Mouse (Mus musculus) myocyte (in vitro differentiated cells): ENCODE results near the gene Pax6. TPM values are rescaled to one million over a fixed set of nuclear protein-coding genes. Genes with fewer than 3 reads are reported as not detected.

Source experiments
- H3K27me3 ChIP-seq: one replicate; pipeline ENCODE4 v1.6.1; 2011; ENCODE audit not compliant: control insufficient read depth, insufficient read depth, insufficient read length
- H3K36me3 ChIP-seq: one replicate; pipeline ENCODE4 v1.6.1; 2011; ENCODE audit not compliant: control insufficient read depth, insufficient read depth
- H3K4me2 ChIP-seq: one replicate; pipeline ENCODE4 v1.6.1; 2011; ENCODE audit warnings: low read depth, control low read depth
- H3K4me3 ChIP-seq: one replicate; pipeline ENCODE4 v1.5.1; 2011; ENCODE audit warnings: mild to moderate bottlenecking, control low read depth, moderate library complexity
- H3K79me2 ChIP-seq: one replicate; pipeline ENCODE4 v1.6.1; 2011; ENCODE audit not compliant: control insufficient read depth, insufficient read depth
- H3ac ChIP-seq: one replicate; pipeline ENCODE4 v1.6.1; 2011; ENCODE audit not compliant: control insufficient read depth, insufficient read length
- CEBPB ChIP-seq: IDR thresholded peaks from 2 replicates; pipeline ENCODE4 v1.6.1; 2011; ENCODE audit warnings: mild to moderate bottlenecking, moderate library complexity; ENCODE audit not compliant: poor library complexity, insufficient read depth, severe bottlenecking
- E2F4 ChIP-seq: IDR thresholded peaks from one replicate; pipeline ENCODE4 v1.6.1; 2011; ENCODE audit warnings: mild to moderate bottlenecking, control low read depth, moderate library complexity; ENCODE audit not compliant: insufficient read depth
- MAX ChIP-seq: IDR thresholded peaks from one replicate; pipeline ENCODE4 v1.6.1; 2011; ENCODE audit warnings: low read depth, mild to moderate bottlenecking, control low read depth
- MYOD1 ChIP-seq, 3 experiments: IDR thresholded peaks; one replicate each; pipeline ENCODE4 v1.6.1; 2011; ENCODE audit warnings: control low read depth in 2 of 3, low read depth in 2 of 3, mild to moderate bottlenecking in 2 of 3, moderate library complexity in 1 of 3; ENCODE audit not compliant: insufficient read length in 2 of 3, control insufficient read depth in 1 of 3
- MYOG ChIP-seq, 3 experiments: IDR thresholded peaks; one replicate each; pipeline ENCODE4 v1.6.1; 2011; ENCODE audit warnings: control low read depth in 2 of 3, low read depth in 2 of 3, mild to moderate bottlenecking in 2 of 3; ENCODE audit not compliant: insufficient read length in 2 of 3, control insufficient read depth in 1 of 3, insufficient read depth in 1 of 3
- POLR2A ChIP-seq: IDR thresholded peaks from one replicate; pipeline ENCODE4 v1.6.1; 2011; ENCODE audit warnings: low read depth, mild to moderate bottlenecking, control low read depth, moderate library complexity; ENCODE audit not compliant: insufficient read length
- POLR2AphosphoS2 ChIP-seq: IDR thresholded peaks from one replicate; pipeline ENCODE4 v1.6.1; 2011; ENCODE audit warnings: low read depth, control low read depth; ENCODE audit not compliant: insufficient read length
- REST ChIP-seq: IDR thresholded peaks from one replicate; pipeline ENCODE4 v1.6.1; 2011; ENCODE audit warnings: mild to moderate bottlenecking, control low read depth, moderate library complexity; ENCODE audit not compliant: insufficient read depth, insufficient read length
- SRF ChIP-seq: IDR thresholded peaks from one replicate; pipeline ENCODE4 v1.6.1; 2011; ENCODE audit warnings: low read depth; ENCODE audit not compliant: control insufficient read depth, insufficient read length
- TCF12 ChIP-seq: IDR thresholded peaks from one replicate; pipeline ENCODE4 v1.6.1; 2011; ENCODE audit warnings: mild to moderate bottlenecking, control low read depth; ENCODE audit not compliant: poor library complexity, insufficient read depth, severe bottlenecking
- TCF3 ChIP-seq: IDR thresholded peaks from one replicate; pipeline ENCODE4 v1.6.1; 2011; ENCODE audit warnings: low read depth, control low read depth; ENCODE audit not compliant: insufficient read length
- USF1 ChIP-seq: IDR thresholded peaks from one replicate; pipeline ENCODE4 v1.6.1; 2011; ENCODE audit warnings: low read depth, mild to moderate bottlenecking, control low read depth, moderate library complexity
- polyA plus RNA-seq: library from polyadenylated mRNA; unstranded; fragments of >200 nt; fragmentation: generic; extraction: Trizol; gene quantifications from one replicate; pipeline ENCODE4 v1.2.1, GENCODE M21; 2012; ENCODE audit warnings: missing spikeins

Gene Pax6
- polyA plus RNA-seq, 1 experiment = 0.37 TPM

GRCm38 (mm10) chr2:105683771-105684410 lies 15.2 kb downstream of the Pax6 start:
- Histone ChIP-seq H3ac (no peak overlapping the region), H3K36me3 (no peaks in the 10 kb centered on the region), H3K4me3 (no peak overlapping the region), H3K79me2 (no peaks in the 10 kb centered on the region), H3K4me2 (no peak overlapping the region), H3K27me3 (no peaks in the 10 kb centered on the region)
- TF ChIP-seq TCF3 (no peak), POLR2AphosphoS2 (no peak), TCF12 (no peak), USF1 (no peak), MYOD1 (IDR thresholded peaks at IDR 0.05; ENCODE audit: control insufficient read depth in 1 of 3, insufficient read length in 2 of 3, low read depth in 2 of 3) (no peak), POLR2A (no peak), CEBPB (no peak)

- Histone ChIP-seq H3ac (no peak overlapping the region), H3K79me2 (no peaks in the 10 kb centered on the region), H3K4me2 (no peak overlapping the region), H3K4me3 (no peak overlapping the region), H3K36me3 (no peaks in the 10 kb centered on the region), H3K27me3 (no peaks in the 10 kb centered on the region)
- TF ChIP-seq SRF (no peak), POLR2A (no peak), E2F4 (no peak), CEBPB (no peak), MAX (no peak), MYOG (IDR thresholded peaks at IDR 0.05; ENCODE audit: control insufficient read depth in 1 of 3, insufficient read depth in 1 of 3, insufficient read length in 2 of 3, low read depth in 2 of 3) (no peak), POLR2AphosphoS2 (no peak), TCF3 (no peak), TCF12 (no peak), MYOD1 (IDR thresholded peaks at IDR 0.05; ENCODE audit: control insufficient read depth in 1 of 3, insufficient read length in 2 of 3, low read depth in 2 of 3) (no peak), REST (no peak), USF1 (no peak)
Observed at GRCm38 (mm10) chr2:105684991-105685650, 16.4 kb downstream of the Pax6 start.

DNA sequence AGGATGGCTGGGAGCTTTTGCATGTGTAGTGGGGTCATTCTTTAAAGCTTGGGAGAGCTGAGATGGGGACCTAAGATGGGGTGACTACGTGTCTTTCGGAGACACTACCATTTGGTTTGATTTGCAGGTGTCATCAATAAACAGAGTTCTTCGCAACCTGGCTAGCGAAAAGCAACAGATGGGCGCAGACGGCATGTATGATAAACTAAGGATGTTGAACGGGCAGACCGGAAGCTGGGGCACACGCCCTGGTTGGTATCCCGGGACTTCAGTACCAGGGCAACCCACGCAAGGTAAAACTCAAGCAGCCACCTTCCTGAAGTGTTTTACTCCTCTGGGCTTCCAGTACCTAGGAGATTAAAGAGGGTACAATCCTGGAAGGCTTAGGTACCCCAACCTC lies 17.0 kb downstream of the Pax6 start:
- no peaks in the 10 kb centered on the region for H3K36me3 ChIP-seq
- TF ChIP-seq MAX (no peak), CEBPB (no peak), TCF12 (no peak), USF1 (no peak), POLR2AphosphoS2 (no peak)
- H3K4me2 ChIP-seq = no peak overlapping the region

GRCm38 (mm10) chr2:105686363-105687316 lies 17.9 kb downstream of the Pax6 start:
- Histone ChIP-seq H3ac (no peak overlapping the region), H3K27me3 (no peaks in the 10 kb centered on the region), H3K4me3 (no peak overlapping the region), H3K36me3 (no peaks in the 10 kb centered on the region), H3K4me2 (no peak overlapping the region), H3K79me2 (no peaks in the 10 kb centered on the region)
- TF ChIP-seq TCF3 = no peak
- no peak for TF ChIP-seq MYOD1 (IDR thresholded peaks at IDR 0.05; ENCODE audit: control insufficient read depth in 1 of 3, insufficient read length in 2 of 3, low read depth in 2 of 3)
- no peak for TF ChIP-seq TCF12
- TF ChIP-seq POLR2A = no peak
- no peak for TF ChIP-seq CEBPB
- no peak for TF ChIP-seq MAX
- TF ChIP-seq USF1 = no peak
- TF ChIP-seq SRF = no peak
- TF ChIP-seq E2F4 = no peak
- TF ChIP-seq POLR2AphosphoS2 = no peak
- no peak for TF ChIP-seq REST
- no peak for TF ChIP-seq MYOG (IDR thresholded peaks at IDR 0.05; ENCODE audit: control insufficient read depth in 1 of 3, insufficient read depth in 1 of 3, insufficient read length in 2 of 3, low read depth in 2 of 3)

More for the DNA sequence above, 17.0 kb downstream of the Pax6 start:
- H3ac ChIP-seq = no peak overlapping the region
- no peaks in the 10 kb centered on the region for H3K27me3 ChIP-seq
- H3K79me2 ChIP-seq = no peaks in the 10 kb centered on the region
- H3K4me3 ChIP-seq = no peak overlapping the region
